In the genomic region with DNA sequence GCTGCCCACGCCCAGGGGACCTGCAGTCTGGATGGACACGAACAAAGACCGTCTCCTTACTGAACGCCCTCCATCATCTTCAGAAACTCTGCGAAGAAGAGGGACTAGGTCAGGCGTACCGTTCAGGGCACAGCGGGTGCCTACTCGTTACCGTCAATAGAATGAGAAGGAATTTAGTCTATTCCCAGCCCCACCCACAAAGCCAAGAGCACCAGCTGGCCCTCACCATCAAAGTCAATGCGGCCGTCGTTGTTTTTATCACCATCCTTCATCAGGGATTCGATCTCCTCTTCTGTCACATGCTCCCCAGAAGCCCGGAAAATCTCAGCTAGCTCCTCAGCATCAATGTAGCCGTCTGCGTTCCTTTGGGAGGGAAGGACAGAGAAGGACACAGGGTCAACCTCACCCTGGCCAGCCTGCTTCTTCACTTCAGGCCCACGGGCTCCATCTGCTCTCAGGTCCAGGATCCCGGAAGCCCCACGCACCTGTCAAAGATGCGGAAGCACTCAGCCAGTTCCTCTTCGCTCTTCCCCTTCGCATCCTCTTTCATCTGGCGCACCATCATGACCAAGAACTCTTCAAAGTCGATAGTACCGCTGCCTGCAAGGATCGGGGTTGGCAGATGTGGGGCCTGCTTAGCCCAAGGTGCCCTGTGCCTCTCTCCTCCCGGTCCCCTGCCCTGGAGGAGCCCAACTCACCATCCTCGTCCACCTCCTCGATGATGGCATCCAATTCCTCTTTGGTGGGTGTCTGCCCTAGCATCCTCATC, we compare ENCODE assay signal across 22 mouse cellular contexts. TPM values are rescaled to one million over a fixed set of nuclear protein-coding genes. Genes with fewer than 3 reads are reported as not detected.
"Had no signal": no experiment of that assay in that cellular context is flagged by ENCODE, and none has a peak within 500 bp of the region (broad histone marks: within the 10 kb centered on the region; RNA-seq: fewer than 3 reads in every experiment).

No protein-coding gene starts in this region.

- H3K27me3 ChIP-seq: limb, embryonic 15.5 days; neural tube, embryonic 12.5 days; stomach, embryonic 15.5 days had no signal

- H3K9me3 ChIP-seq: limb, embryonic 15.5 days; neural tube, embryonic 12.5 days; neural tube, embryonic 15.5 days; stomach, embryonic 15.5 days had no signal

- ATAC-seq: liver, postnatal 0 days; lung, postnatal 0 days had no signal

- H3K4me1 ChIP-seq: limb, embryonic 15.5 days; neural tube, embryonic 12.5 days; neural tube, embryonic 15.5 days; stomach, embryonic 15.5 days had no signal

- H3K36me3 ChIP-seq: neural tube, embryonic 15.5 days; stomach, embryonic 15.5 days had no signal

- H3K4me3 ChIP-seq: layer of hippocampus, adult 2 months; limb, embryonic 15.5 days; neural tube, embryonic 12.5 days; neural tube, embryonic 15.5 days; stomach, embryonic 15.5 days had no signal

- DNase-seq: kidney, postnatal 25 days; layer of hippocampus, adult 9-11 months; liver, postnatal 0 days; lung, embryonic 14.5 days; midbrain, embryonic 14.5 days; right cerebral cortex, postnatal 25 days; spleen, adult 18-20 months; thymus, postnatal 25 days had no signal

- H3K4me2 ChIP-seq: limb, embryonic 15.5 days; liver, embryonic 11.5 days; lung, embryonic 14.5 days; midbrain, embryonic 11.5 days; neural tube, embryonic 12.5 days; neural tube, embryonic 15.5 days; stomach, embryonic 15.5 days had no signal

RNA-seq across cellular contexts. Expression of gene Tnnc2, which starts 2.3 kb away (rescaled TPM):
- total RNA-seq: layer of hippocampus, adult 2 months; layer of hippocampus, postnatal 25 days; left cerebral cortex, postnatal 25 days; megakaryocyte-erythroid progenitor cell, adult 5-6 weeks; midbrain, postnatal 0 days had no signal
- polyA plus RNA-seq: lung, embryonic 14.5 days; macrophage; midbrain, embryonic 11.5 days; midbrain, embryonic 14.5 days had no signal

RNA-seq across cellular contexts. Expression of gene Ube2c, which starts 7.7 kb away (rescaled TPM):
- total RNA-seq: left cerebral cortex, adult 18-20 months had no signal
